ENCODE assay signal across 13 mouse cellular contexts in the genomic region with DNA sequence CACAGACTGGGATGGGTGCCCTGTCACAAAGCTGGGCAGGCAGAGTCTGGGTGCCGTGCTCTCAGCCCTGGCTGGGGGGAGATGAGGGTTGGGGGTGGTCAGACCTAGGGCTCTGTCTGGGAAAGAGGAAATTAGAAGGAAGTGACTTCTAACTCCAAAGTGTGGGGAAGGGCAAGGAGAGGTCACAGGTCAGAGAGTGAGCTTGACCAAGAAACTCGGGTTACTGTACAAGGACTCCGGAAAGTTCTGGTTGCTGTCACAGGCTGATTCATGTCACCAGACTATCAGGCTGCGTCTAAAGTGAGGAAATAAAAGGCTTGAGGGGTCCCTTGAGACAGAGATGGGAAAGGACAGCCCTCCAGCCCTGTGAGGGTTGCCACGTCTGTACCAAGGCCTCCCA.
"Had no signal": no experiment of that assay in that cellular context is flagged by ENCODE, and none has a peak within 500 bp of the region (broad histone marks: within the 10 kb centered on the region; RNA-seq: fewer than 3 reads in every experiment).

No protein-coding gene starts in this region.

- H3K27me3 ChIP-seq: midbrain, embryonic 15.5 days; neural tube, embryonic 12.5 days had no signal

- H3K27ac ChIP-seq: left cerebral cortex, adult 2 months; liver, embryonic 13.5 days; macrophage; midbrain, embryonic 15.5 days; neural tube, embryonic 12.5 days had no signal

- H3K36me3 ChIP-seq: liver, embryonic 13.5 days; midbrain, embryonic 15.5 days; neural tube, embryonic 12.5 days had no signal

- H3K4me1 ChIP-seq: midbrain, embryonic 15.5 days; neural tube, embryonic 12.5 days had no signal

- H3K9ac ChIP-seq: liver, embryonic 13.5 days; liver, postnatal 0 days; midbrain, embryonic 15.5 days; neural tube, embryonic 12.5 days had no signal

- DNase-seq: liver; liver, embryonic 13.5 days; liver, postnatal 0 days; right cerebral cortex, postnatal 4 days; spleen, adult 18-20 months; thymus, adult 18-20 months; thymus, postnatal 14 days had no signal

- H3K9me3 ChIP-seq: liver, embryonic 13.5 days; midbrain, embryonic 15.5 days; neural tube, embryonic 12.5 days had no signal

- H3K4me3 ChIP-seq: left cerebral cortex, adult 2 months; liver, embryonic 13.5 days; megakaryocyte, embryonic 14.5 days; midbrain, embryonic 15.5 days; neural tube, embryonic 12.5 days had no signal

- H3K4me2 ChIP-seq: liver, embryonic 13.5 days; midbrain, embryonic 11.5 days; midbrain, embryonic 15.5 days; neural tube, embryonic 12.5 days had no signal

- ATAC-seq: liver, postnatal 0 days; midbrain, embryonic 15.5 days had no signal
